Mouse (Mus musculus) R1 (cell line): Measurements from ENCODE around the gene Wrap73.
A peak's percentile ranks its signal among the peaks of the same experiment; 100 is the strongest.

ENCODE experiments used
- DNase-seq: peaks from one replicate; pipeline ENCODE4 v3.0.0-alpha.2; 2018; ENCODE audit warnings: low read depth, low spot score

Gene Wrap73

GRCm38 (mm10) chr4:154181001-154181400 is 38.8 kb downstream of the Wrap73 start:
- no peak for DNase-seq

DNA sequence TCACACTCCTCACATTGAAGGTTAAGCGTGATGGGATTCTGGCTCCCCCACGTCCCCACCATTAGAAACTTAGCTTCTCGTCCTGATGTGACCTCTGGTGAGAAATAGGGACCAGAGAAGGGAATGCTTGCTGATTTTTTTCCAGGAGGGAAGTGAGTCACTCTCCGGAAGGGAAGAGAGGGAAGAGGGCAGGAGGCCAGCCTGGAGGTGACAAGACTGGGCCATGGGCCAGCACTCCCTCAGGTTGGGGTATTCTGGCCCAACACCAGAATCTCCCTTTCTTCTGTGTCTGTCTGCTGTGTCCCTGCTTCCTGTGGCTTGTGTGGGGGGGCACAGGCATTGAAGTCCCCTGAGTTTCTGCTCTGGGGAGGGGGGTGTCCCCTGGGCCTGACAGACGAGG is 41.4 kb downstream of the Wrap73 start:
- DNase-seq, result no peak

GRCm38 (mm10) chr4:154185001-154185400 is 42.8 kb downstream of the Wrap73 start:
- DNase-seq, result no peak

GRCm38 (mm10) chr4:154186002-154186537 is 43.9 kb downstream of the Wrap73 start:
- DNase-seq, result no peak

GRCm38 (mm10) chr4:154188948-154189347 is 46.8 kb downstream of the Wrap73 start:
- DNase-seq, result no peak

DNA sequence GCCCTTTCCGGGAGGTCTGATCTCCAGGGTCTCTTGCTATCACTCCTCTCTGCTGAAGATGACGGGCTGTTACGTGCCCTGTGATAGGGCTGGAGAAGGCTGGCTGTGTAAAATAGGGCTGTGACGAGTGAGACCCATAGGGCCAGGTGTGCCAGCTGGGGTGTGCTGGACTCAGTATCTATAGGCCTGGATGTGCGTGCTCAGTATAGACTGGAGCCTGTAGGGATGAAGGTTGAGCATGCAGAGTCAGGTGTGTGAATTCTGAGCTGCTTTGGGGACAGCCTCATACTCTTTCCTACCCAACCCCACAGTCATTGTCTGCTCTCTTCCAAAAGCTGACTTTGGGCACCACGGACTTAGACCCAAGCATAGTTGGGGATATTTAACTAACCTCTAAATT is 55.8 kb downstream of the Wrap73 start:
- DNase-seq, result no peak

- no peak for DNase-seq
These were observed 56.3 kb downstream of the Wrap73 start for GRCm38 (mm10) chr4:154198377-154198961.

DNA sequence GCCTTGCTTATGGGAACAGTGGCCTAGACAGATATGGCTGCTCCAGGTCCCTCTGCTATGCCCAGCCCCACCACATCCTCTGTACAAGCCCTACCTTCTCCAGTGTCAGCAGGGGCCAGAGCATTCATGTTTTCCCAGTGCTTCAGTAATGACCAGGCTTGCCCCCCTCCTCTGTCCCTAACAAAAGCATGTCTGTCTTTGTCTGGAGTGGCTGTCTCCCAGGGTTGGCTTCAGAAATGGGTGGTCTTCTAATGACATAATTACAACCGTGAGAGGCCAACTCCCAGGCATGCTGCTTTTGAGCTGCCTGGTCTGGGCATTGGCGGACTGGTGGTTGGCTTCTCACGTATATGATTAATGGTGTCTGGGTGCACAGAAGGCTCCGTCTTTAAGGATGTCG is 59.3 kb downstream of the Wrap73 start:
- no peak for DNase-seq

- DNase-seq, result no peak
These were observed 62.4 kb downstream of the Wrap73 start for GRCm38 (mm10) chr4:154204532-154204931.

DNA sequence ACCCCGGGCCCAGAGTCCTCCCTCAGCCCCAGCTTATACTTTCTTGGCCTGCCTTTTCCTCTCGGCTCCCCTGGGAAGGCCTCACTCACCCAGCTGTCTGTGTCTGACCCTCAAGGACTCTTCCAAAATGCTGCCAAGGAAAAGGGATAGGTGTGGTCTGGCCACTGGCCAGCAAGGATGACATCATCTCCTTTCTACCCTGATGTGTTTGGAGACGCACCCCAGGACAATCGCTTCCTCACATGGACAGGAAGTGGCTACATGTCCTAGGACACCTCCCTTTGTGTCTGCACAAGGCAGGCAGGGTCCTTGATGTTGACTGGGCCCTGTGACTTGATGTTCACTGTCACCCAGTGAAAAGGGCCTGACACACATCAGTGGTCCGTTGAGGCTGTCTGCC is 63.2 kb downstream of the Wrap73 start:
- no peak for DNase-seq

DNA sequence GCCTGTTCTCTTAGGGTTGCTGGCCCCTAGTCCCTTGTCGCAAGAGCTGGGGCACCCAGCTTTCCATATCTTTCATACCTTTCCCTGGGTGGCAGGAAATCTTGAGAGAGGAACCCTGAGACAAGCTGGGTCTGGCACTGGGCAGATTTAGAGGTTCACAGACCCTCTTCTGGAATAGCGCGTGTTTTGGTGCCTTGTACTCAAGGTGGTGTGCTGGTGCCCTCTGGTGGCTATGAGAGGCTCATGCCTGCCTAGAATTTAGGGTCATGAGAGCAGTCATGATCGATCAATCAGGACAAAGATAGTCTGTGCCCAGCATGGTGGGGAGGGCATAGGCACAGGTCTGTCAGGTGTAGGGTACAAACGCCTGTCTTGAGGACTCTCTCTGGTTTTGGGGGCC is 65.1 kb downstream of the Wrap73 start:
- peak; percentile 68 for DNase-seq

GRCm38 (mm10) chr4:154209054-154209453 is 66.9 kb downstream of the Wrap73 start:
- DNase-seq, result no peak

- DNase-seq, result peak; percentile 32
These were observed 67.7 kb downstream of the Wrap73 start for GRCm38 (mm10) chr4:154209825-154210224.

DNA sequence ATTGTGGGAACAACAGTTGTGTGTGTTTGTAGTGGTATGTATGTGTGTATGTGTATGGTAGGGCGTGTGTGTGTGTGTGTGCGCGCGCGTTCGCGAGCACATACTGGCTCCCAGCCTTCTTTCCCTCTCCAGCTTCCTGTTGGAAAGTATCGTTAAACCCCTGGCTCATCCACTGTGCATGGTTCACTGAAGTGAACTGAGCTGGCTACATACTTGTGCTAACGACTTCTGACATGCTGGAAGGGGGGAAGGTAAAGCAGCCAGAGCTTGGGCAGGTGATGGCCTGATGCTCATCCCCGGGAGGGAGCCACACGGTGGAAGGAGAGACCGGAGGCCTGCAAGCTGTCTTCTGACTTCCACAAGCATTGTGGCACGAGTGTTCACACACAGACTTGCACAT is 69.3 kb downstream of the Wrap73 start:
- DNase-seq, result no peak

DNA sequence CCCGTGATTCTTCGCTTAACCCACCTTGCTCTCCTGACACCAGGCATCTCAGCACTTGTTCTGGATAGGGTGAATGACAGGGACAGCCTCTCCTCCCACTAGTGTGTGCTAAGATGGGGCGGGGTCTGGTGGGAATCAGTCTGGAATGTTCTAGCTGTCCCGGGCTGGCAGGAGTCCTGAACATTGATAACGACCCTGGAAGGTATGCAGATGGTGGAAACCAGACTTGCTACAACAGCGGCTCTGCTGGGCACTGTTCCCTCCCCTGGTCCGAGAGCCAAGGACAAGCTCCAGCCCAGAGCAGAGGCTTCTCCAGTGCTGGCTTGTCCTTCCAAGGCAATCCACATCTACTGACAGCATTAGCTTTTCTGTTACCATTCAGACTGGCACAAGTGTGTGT is 71.4 kb downstream of the Wrap73 start:
- peak; percentile 27 for DNase-seq

GRCm38 (mm10) chr4:154214075-154214474 is 71.9 kb downstream of the Wrap73 start:
- DNase-seq, result no peak
